Mouse (Mus musculus) monocyte, adult 2 months (primary cell): ENCODE data around the gene Defa31.
"Not testable (repeated sequence)": the region's sequence is repeated elsewhere in the genome, so short reads cannot be mapped to it uniquely, and the experiment has no call there.

ENCODE experiments used
- DNase-seq, 2 experiments: peaks; one replicate each; pipeline ENCODE4 v3.0.0; 2022; ENCODE audit warnings: low spot score in 2 of 2, low read depth in 1 of 2

Gene Defa31

DNA sequence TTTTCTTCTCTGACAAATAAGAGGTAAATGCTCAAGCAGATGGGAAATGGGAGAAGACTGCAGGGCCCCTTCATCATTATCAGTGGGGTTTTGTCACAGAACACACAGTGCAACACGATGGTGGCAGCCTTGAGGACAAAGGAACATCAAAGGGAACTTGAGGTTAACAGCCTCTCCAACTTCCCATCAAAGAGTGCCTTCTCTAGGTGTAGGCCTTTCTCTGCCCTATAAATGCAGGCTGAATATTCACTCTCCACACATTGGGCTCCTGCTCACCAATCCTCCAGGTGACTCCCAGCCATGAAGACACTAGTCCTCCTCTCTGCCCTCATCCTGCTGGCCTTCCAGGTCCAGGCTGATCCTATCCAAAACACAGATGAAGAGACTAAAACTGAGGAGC, at the start of gene Defa31:
Gene Defa31, plus strand, starts transcription at position 301 of the 400 bp plus-strand sequence.
- not testable (repeated sequence) for DNase-seq

- DNase-seq: not testable (repeated sequence)
Measured at GRCm38 (mm10) chr8:21161977-21162376, 29.4 kb upstream of the Defa31 start, which contains the start of gene Defa22. TSS of gene Defa22 (plus strand) at chr8:21162277.

GRCm38 (mm10) chr8:21201261-21201660, 9.8 kb downstream of the Defa31 start, which contains the start of gene Gm15293:
TSS of gene Gm15293 (plus strand) at chr8:21201561.
- not testable (repeated sequence) for DNase-seq
